Mouse (Mus musculus) liver, embryonic 16.5 days (tissue): Measurements from ENCODE around the gene Slit3. TPM values are rescaled to one million over a fixed set of nuclear protein-coding genes. Genes with fewer than 3 reads are reported as not detected.

Experiments used
- ATAC-seq: fragments of 200-750 bp; cut with Nextera tagmentation; 2 replicates; pipeline ENCODE4 v1.8.0; 2017; ENCODE audit warnings: low read depth, mild to moderate bottlenecking, moderate number of reproducible peaks, moderate library complexity
- H3K27ac ChIP-seq: fragments of 300-500 bp; sonication (generic); 2 replicates; pipeline ENCODE4 v1.5.1; 2014; ENCODE audit warnings: mild to moderate bottlenecking, low read length
- H3K27me3 ChIP-seq: fragments of 300-500 bp; sonication (generic); 2 replicates; pipeline ENCODE4 v1.6.1; 2014; ENCODE audit warnings: low read depth, low read length, mixed read lengths; ENCODE audit not compliant: control insufficient read depth, insufficient read depth
- H3K36me3 ChIP-seq: fragments of 300-500 bp; sonication (generic); 2 replicates; pipeline ENCODE4 v1.6.1; 2014; ENCODE audit warnings: mild to moderate bottlenecking; ENCODE audit not compliant: control insufficient read depth, insufficient read depth
- H3K4me1 ChIP-seq: fragments of 300-500 bp; sonication (generic); 2 replicates; pipeline ENCODE4 v1.6.1; 2014; ENCODE audit warnings: low read depth, low read length, mixed read lengths; ENCODE audit not compliant: control insufficient read depth
- H3K4me2 ChIP-seq: fragments of 300-500 bp; sonication (generic); 2 replicates; pipeline ENCODE4 v1.6.1; 2014; ENCODE audit warnings: low read depth, low read length, mixed read lengths
- H3K4me3 ChIP-seq: fragments of 300-500 bp; sonication (generic); 2 replicates; pipeline ENCODE4 v1.5.1; 2014; ENCODE audit warnings: low read depth, mild to moderate bottlenecking, low read length
- H3K9ac ChIP-seq: fragments of 300-500 bp; sonication (generic); 2 replicates; pipeline ENCODE4 v1.6.1; 2014; ENCODE audit warnings: low read depth, low read length
- H3K9me3 ChIP-seq: fragments of 300-500 bp; sonication (generic); replicated peaks from 2 replicates; pipeline ENCODE4 v1.6.1; 2016; ENCODE audit warnings: low read length; ENCODE audit not compliant: control insufficient read depth
- WGBS: fragments of 180-500 bp; shearing (Covaris S2); extraction: QIAGEN DNeasy Blood & Tissue Kit; methylation state at CpG from one replicate; pipeline ENCODE4 v1.1.7; 2014; ENCODE audit not compliant: insufficient replicate concordance; 5-methylcytosine and 5-hydroxymethylcytosine counted together
- polyA plus RNA-seq: library from polyadenylated mRNA; unstranded; fragments of >200 nt; fragmentation: Nextera tagmentation; extraction: Ambion mirVana; gene quantifications from 2 replicates; pipeline ENCODE4 v1.2.1, GENCODE M21; 2015

The Slit3 gene
- polyA plus RNA-seq, 1 experiment from 2014 or later: 0.22 TPM

DNA sequence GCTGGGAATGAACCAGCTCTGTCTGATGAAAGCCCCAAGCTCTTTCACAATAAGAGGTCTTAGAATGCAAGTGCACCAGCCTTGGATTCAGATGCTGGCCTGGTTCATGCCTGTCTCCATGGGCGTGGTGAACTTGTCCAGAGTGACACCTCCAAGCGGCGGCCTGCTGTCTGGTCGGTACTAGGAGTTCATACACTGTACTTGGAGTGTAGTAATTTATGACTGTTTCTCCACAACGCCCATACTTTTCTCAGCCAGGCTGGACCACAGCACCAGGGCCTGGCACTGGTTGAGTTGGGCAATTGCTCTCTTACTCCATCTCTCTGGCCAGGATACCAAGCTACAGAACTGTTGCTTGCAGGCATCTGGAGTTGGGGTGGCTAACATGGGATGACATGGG lies 602.9 kb downstream of the Slit3 start:
- no peaks in the 10 kb centered on the region for H3K9me3 ChIP-seq
- ATAC-seq: no peak
- WGBS: 61% methylated on average over 5 of the region's 5 CpGs

DNA sequence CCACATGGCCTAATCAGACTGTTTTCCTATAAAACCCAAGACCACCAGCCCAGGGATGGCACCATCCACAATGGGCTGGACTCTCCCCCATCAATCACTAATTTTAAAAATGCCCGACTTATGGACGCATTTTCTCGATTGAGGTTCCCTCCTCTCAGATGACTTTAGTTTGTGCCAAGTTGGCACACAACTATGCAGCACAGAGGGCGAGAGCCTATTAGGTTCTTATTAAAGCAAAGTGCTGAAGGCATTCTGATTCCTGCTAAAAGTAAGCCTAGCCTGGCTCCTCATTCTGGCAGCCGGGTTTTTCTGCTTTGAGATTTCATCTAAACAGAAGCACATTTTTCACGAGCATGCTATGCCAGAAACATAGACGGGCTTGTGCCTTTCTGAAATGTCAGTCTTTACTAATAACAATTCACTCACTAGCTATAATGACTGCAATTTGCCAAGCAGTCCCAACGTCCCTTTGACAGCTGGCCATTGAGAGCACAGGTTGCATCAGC lies 605.4 kb downstream of the Slit3 start:
- Histone ChIP-seq H3K9ac (no peak overlapping the region), H3K9me3 (no peaks in the 10 kb centered on the region), H3K4me3 (no peak overlapping the region), H3K36me3 (no peaks in the 10 kb centered on the region), H3K27ac (no peak overlapping the region), H3K4me2 (no peak overlapping the region), H3K27me3 (no peaks in the 10 kb centered on the region), H3K4me1 (no peaks in the 10 kb centered on the region)
- ATAC-seq: no peak
- WGBS: 60% methylated on average over 8 of the region's 8 CpGs

More for the DNA sequence above, 602.9 kb downstream of the Slit3 start:
- H3K4me1 ChIP-seq: no peaks in the 10 kb centered on the region
- no peak overlapping the region for H3K9ac ChIP-seq
- no peak overlapping the region for H3K27ac ChIP-seq
- H3K27me3 ChIP-seq: no peaks in the 10 kb centered on the region
- H3K36me3 ChIP-seq: no peaks in the 10 kb centered on the region
- H3K4me3 ChIP-seq: no peak overlapping the region
- H3K4me2 ChIP-seq: no peak overlapping the region

DNA sequence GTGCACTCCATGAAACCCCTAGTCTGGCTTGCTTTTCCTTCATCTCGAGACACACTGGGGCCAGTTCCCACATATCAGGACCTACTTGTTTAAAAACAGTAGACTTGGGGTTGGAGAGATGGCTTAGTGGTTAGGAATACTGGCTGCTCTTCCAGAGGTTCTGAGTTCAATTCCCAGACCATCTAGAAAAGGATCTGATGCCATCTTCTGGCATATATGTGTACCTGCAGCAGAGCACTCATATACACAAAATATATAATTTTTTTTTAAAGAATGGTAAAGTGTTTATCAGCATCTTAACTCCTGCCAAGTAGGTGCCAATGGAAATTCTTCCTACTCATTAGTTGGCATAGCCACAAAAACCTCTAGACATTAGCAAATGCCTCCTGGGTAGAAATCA lies 607.2 kb downstream of the Slit3 start:
- ATAC-seq: no peak
- WGBS: 56% methylated on average over 1 of the region's 1 CpGs
- Histone ChIP-seq H3K4me1 (no peaks in the 10 kb centered on the region), H3K9ac (no peak overlapping the region), H3K27me3 (no peaks in the 10 kb centered on the region), H3K36me3 (no peaks in the 10 kb centered on the region), H3K4me2 (no peak overlapping the region), H3K27ac (no peak overlapping the region), H3K4me3 (no peak overlapping the region), H3K9me3 (no peaks in the 10 kb centered on the region)

- no peak overlapping the region for H3K27ac ChIP-seq
- no peak overlapping the region for H3K4me2 ChIP-seq
- no peaks in the 10 kb centered on the region for H3K9me3 ChIP-seq
- no peak overlapping the region for H3K9ac ChIP-seq
- H3K4me1 ChIP-seq: no peaks in the 10 kb centered on the region
- 39% methylated on average over 5 of the region's 5 CpGs for whole genome bisulfite sequencing
- H3K36me3 ChIP-seq: no peaks in the 10 kb centered on the region
- ATAC-seq: no peak
- no peak overlapping the region for H3K4me3 ChIP-seq
- H3K27me3 ChIP-seq: no peaks in the 10 kb centered on the region
Observed at GRCm38 (mm10) chr11:35729186-35729585, 608.2 kb downstream of the Slit3 start.

GRCm38 (mm10) chr11:35732366-35732765 lies 611.3 kb downstream of the Slit3 start:
- no peak overlapping the region for H3K4me3 ChIP-seq
- ATAC-seq: peak; percentile 78
- no peak overlapping the region for H3K4me2 ChIP-seq

DNA sequence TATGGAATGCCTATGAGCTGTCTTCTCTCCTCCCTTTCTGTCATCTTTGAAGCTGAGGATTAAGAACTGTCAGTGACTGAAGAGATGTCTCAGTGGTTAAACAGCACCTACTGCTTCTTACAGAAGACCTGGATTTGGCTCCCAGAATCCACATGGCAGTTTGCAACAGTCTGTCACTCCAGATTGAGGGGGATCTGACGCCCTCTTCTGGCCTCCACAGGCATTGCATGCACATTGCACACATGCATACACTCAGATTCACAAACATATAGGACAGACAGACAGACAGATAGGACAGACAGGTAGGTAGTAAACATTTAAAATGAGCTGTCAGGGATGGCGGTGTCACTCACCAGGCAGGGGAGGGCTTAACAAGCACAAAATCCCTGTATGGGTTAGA lies 615.8 kb downstream of the Slit3 start:
- H3K4me2 ChIP-seq: no peak overlapping the region
- no peak overlapping the region for H3K27ac ChIP-seq
- no peak for ATAC-seq
- no peak overlapping the region for H3K9ac ChIP-seq
- 49% methylated on average over 2 of the region's 2 CpGs for WGBS
- no peaks in the 10 kb centered on the region for H3K9me3 ChIP-seq
- H3K4me1 ChIP-seq: no peaks in the 10 kb centered on the region
- H3K36me3 ChIP-seq: no peaks in the 10 kb centered on the region
- no peak overlapping the region for H3K4me3 ChIP-seq
- no peaks in the 10 kb centered on the region for H3K27me3 ChIP-seq

More at GRCm38 (mm10) chr11:35732366-35732765, 611.3 kb downstream of the Slit3 start:
- Histone ChIP-seq H3K27ac (no peak overlapping the region), H3K27me3 (no peaks in the 10 kb centered on the region), H3K9ac (no peak overlapping the region), H3K36me3 (no peaks in the 10 kb centered on the region), H3K9me3 (no peaks in the 10 kb centered on the region), H3K4me1 (no peaks in the 10 kb centered on the region)
- 36% methylated on average over 1 of the region's 1 CpGs for WGBS

- ATAC-seq: no peak
- Histone ChIP-seq H3K4me1 (no peaks in the 10 kb centered on the region), H3K4me3 (no peak overlapping the region), H3K9ac (no peak overlapping the region), H3K36me3 (no peaks in the 10 kb centered on the region), H3K4me2 (no peak overlapping the region), H3K27me3 (no peaks in the 10 kb centered on the region), H3K27ac (no peak overlapping the region), H3K9me3 (no peaks in the 10 kb centered on the region)
- 74% methylated on average over 2 of the region's 2 CpGs for whole genome bisulfite sequencing
Observed at GRCm38 (mm10) chr11:35737262-35737661, 616.2 kb downstream of the Slit3 start.

DNA sequence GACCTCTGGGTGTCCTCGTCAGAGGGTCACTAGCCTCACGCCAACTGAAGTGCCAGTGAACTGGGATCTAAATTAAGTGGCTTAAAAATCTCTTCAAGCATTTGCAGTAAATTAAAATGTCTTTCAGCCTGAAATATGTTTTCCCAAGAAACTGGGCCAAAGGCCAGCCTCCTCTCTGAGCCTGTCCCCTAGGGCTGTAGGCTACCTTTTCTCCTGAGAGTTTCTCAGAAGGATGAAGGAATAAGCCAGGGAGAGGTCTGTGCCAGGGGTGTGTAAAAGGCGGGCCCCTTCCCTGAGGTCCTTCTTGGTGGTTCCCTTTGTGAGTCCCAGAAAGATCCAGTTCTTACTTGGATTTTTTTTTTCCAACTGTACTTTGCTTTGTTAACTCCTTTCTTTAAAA lies 617.1 kb downstream of the Slit3 start:
- no peak for ATAC-seq

GRCm38 (mm10) chr11:35743586-35743985 lies 622.6 kb downstream of the Slit3 start:
- H3K27me3 ChIP-seq: no peaks in the 10 kb centered on the region
- WGBS: 73% methylated on average over 6 of the region's 6 CpGs
- no peak overlapping the region for H3K27ac ChIP-seq
- H3K9me3 ChIP-seq: no peaks in the 10 kb centered on the region
- H3K4me2 ChIP-seq: no peak overlapping the region
- H3K36me3 ChIP-seq: no peaks in the 10 kb centered on the region
- no peak overlapping the region for H3K9ac ChIP-seq
- H3K4me3 ChIP-seq: no peak overlapping the region
- no peak for ATAC-seq
- H3K4me1 ChIP-seq: no peaks in the 10 kb centered on the region

More for the DNA sequence above, 617.1 kb downstream of the Slit3 start:
- no peaks in the 10 kb centered on the region for H3K4me1 ChIP-seq
- no peaks in the 10 kb centered on the region for H3K27me3 ChIP-seq
- H3K9me3 ChIP-seq: no peaks in the 10 kb centered on the region
- no peak overlapping the region for H3K4me3 ChIP-seq
- H3K9ac ChIP-seq: no peak overlapping the region
- no peak overlapping the region for H3K27ac ChIP-seq
- H3K4me2 ChIP-seq: no peak overlapping the region
- WGBS: 52% methylated on average over 3 of the region's 3 CpGs
- no peaks in the 10 kb centered on the region for H3K36me3 ChIP-seq
